Mouse (Mus musculus): Measurements from ENCODE around the gene Fancg. TPM values are rescaled to one million over a fixed set of nuclear protein-coding genes. Genes with fewer than 3 reads are reported as not detected.

The Fancg gene
- total RNA-seq, 2 experiments from 2014 or later: 11.7 to 14.9 TPM

DNA sequence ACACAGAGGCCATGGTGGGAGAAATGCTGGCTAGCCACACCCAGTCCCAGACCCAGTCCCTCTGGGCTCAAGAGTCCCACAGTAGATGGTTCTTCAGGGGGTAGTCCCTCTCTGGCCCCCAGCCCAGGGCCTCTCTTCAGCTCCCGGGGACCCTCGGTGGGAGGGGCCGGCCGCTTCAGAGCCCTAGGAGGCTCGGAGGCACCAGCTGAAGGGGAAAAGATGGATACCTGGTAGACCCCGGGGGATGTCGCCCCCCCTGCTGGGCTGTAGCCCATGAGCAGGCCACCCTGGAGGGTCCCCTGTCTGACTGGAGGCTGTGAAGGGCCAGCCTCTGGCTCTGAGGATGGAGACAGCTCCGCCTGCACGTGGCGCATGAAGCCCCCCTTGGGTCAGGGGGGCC is 26.1 kb upstream of the Fancg start:
- no peak for DNase-seq (ENCODE audit: low spot score in 2 of 2)

DNA sequence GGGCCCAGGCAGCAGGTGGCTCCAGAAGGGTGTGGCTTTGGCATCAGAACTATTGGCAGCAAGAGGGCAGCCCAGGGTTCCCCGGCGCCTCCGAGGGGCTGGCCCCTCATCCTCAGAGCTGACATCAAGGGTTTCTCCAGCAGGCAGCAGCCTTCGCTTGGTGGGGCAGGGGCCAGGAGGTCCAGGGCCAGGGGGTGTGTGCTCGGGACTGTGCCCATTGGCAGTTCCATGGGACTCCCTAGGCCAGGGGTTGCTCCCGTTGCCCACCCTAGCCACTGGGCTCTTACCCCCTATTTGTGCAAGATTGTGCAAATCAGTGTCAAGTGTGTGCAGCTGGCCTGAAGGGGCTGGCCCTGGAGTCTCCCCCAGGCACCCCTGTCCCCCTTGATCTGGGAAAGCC is 25.5 kb upstream of the Fancg start:
- DNase-seq (ENCODE audit: low spot score in 2 of 2): no peak

DNA sequence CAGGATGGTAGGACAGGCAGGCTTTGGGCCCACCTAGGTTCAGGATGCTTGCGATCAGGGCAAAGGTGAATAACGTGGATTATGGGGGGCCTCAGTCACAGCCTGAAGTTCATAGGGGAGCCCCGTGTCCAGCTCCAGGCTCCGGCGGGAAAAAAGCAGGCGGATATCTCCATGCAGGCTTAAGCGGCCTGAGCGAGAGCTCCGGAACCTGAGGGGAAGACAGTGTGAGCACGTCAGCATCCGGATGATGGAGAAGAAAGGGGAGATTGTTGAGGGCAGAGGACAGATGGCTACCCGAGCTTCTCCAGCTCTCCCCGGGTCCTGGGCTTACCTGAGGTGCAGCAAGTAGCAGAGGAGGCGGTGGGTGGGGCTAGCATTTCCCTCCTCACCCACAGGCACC is 23.2 kb upstream of the Fancg start:
- no peak for DNase-seq (ENCODE audit: low spot score in 2 of 2)

DNA sequence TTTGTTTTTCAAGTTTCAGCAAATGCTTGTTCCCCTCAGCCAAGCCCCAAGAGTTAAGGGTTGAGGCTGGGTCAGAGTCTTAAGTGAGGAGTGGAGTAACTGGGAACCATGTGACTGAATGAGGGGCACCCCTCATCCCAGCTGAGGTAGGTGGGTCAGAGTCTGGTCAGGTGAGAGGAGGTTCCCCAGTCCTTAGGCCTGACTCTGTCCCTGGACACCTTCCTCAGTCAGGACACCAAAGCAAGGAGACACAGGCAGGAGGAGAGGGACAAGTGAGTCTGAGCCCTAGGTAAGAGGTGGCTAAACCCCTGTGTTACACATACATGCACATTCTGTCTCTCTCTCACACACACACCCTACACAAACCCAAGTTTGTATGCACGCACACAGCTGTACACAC is 22.2 kb upstream of the Fancg start:
- DNase-seq (ENCODE audit: low spot score in 2 of 2): no peak

DNA sequence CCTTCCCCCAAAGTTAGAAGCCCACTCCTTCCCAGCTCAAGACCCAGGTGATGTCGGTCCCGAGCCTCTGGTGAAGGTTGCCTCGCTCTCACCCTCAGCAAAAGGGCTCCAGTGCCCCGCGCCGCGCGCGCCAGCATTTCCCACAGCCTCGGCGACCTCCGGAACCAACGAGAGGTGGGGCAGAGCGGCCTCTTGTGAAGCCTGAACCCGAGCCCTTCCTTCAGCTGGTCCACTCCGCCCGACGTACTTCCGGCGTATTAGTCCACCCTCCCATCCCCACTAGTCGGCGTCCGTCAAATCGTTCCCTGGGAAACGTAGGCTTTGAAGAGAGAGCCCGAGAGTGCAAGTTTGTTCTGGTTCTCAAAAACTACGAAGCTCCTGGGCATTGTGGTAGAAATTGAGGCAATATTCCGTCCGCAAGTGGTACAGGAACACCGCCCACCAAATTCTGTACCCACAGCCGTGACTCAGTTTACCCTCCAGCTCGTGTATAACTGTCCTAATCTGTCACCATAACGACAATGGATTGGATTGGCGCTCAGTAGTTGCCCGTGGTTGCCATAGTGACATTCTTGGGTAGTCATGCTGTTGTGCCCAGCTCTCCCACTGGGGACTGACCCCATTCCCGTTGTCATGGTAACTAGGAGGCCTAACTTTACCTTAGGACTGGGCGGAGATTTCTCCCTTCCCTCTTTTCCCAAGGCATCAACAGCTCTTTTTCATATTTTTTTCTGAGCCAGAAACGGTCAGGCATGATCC is 21.1 kb upstream of the Fancg start, which contains the start of gene Stoml2:
Gene Stoml2, minus strand, starts transcription at position 474 of the 759 bp plus-strand sequence.
- DNase-seq (ENCODE audit: low spot score in 2 of 2): peak; percentile 77 to 89

DNA sequence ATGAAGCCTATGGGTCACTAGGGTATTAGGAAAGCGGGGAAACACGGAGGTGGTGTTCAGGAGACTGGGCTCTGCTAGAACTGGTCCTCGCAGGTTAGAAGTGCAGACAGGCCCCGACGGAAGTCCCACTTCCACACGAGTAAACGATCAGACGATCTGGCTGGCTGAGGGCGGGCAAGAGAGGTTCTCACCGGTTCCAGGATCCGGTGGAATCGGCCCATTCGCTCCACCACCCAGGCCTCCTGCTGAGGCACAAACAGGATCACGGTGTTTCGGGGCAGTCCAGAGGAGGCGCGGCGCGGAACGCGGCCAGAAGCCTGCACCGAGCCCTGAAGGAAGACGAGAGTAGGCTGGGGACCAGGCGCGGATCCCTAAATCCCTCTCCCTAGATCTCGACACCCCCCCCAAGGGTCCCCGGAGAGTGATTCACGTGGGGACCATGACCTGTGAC is 20.5 kb upstream of the Fancg start:
- DNase-seq (ENCODE audit: low spot score in 2 of 2): no peak

DNA sequence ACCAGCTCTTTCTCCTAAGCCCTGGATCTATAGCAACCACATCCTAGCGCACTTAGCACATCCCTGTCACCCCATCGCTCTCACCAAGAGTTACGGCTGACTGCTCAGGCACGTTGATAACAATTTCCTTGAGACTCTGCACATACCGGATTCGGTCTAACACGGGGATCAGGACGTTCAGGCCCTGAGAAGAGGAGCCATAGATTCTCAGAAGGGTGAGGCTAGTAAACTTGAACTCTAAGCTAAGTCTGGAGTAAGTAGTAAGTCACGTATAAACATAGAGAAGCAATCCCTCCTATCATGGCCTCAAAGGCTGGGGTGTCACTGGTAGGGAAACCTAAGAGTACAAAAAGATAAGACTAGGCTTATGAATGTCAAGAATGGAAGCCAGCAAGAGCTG is 20.0 kb upstream of the Fancg start:
- DNase-seq (ENCODE audit: low spot score in 2 of 2): no peak

DNA sequence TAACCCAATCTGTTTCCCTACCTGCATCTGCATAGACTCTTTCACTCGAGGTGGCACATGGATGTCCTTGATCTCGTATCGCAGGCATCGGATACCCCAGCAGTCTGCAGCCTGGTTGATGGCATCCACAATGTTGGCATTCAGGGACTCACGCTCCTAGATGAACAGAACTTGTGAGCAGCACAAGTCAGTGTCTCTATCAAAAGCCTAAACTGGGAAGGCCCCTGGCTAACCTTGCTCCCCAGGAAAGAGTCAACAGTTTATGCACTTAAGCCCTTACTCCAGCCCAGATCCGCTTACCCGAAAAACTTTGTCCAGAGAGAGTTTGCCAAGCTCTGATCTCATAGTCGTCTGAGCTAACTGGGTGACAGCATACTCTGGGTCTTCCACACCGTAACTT is 19.4 kb upstream of the Fancg start:
- no peak for DNase-seq (ENCODE audit: low spot score in 2 of 2)

DNA sequence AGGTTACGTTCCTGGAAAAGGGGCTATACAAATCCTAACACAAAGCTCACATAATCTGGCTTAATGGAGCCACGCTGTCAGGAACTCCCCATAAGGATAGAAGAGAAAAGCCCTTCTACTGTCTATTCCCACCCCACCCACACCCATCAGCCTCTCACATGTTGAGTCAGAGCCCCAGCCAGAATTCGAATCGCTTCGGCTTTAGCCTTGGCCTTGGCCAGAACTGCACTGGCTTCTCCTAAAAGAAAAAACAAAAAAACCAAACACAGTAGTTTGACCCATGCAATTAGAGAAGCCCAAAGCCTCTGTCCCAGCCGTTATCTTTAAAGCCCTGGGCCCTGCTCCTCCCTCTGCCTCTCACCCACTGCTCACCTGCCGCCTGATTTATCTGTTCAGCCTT is 18.8 kb upstream of the Fancg start:
- DNase-seq (ENCODE audit: low spot score in 2 of 2): no peak

DNA sequence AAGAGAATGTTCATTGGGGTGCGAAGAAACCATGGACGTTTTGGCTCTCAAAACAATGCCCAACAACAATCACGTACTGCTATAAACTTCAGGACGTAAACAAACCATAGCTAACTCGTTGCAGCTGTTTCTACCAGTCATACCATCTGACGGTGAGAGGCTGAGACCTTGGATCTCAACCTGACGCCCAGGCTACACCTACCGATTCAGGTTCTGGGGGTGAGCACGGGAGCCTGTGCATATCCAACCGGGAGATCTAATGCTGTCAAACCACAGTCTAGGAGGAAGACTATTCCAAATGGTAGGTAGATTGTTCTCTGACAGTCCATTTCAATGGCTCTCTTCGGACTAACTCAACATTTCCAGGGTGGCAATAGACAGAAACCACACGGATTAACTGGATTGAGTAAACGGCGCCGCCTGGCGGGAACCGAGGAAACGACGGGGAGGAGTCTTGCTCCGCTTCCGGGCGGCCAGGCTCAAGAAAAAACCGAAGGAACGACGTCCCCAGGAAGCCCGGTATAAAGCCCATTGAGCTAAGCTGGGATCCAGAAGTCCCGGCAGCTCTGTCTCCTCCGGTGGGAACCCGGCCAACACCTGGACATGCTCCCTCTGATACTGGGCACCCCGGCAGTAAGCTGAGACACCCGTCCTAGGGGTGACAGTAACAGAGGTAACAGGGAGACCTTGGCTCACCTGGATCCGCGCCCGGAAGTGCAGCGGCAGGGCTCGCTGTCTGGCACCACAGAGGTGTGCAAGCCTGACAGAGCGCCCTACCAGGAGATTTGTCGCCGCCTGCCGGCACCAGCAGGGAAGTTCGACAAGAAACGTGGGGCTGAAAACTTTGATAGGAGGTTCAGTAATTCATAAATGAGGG is 15.0 kb upstream of the Fancg start, which contains the start of gene Pigo:
Gene Pigo, minus strand, starts transcription at position 736 of the 877 bp plus-strand sequence.
- DNase-seq (ENCODE audit: low spot score in 2 of 2): peak; percentile 93

DNA sequence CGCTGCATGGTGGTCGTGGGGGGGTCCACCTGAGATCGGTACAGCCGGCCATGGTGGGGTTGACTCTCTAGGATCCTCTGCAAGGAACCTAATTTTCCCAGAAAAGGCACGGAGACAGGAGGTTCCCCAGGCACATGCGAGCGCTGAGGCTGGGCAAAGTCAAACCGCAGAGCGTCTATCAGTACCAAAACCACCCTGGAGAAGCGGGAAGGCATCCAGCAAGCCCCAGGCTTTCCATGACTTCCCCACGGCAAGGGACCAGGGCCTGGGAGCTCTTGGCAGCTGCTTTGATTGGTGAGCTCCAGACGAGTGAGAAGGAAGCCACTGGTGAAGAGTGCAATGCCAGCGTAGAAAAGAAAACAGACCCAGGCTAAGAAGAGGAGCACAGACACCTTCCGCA is 14.4 kb upstream of the Fancg start:
- no peak for DNase-seq (ENCODE audit: low spot score in 2 of 2)

DNA sequence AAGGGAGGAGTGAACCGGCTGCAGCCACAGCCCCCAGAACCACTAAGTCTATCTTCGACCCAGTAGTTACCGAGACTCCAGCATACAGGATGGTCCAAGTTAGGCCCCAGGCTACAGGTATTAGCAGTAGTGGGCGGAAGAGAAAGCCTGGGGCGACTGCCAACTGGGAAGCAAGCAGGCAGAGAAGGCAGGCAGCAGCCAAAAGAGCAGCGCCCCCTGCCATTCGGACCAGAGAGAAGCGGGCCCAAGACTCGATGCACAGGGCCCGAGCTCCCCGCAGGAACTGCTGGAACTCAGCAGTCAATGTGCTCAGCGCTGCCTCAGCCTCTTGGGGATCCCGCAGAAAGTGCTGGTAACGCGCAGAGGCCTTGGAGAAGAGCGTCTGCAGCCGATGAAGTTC is 11.0 kb upstream of the Fancg start:
- DNase-seq (ENCODE audit: low spot score in 2 of 2): no peak

DNA sequence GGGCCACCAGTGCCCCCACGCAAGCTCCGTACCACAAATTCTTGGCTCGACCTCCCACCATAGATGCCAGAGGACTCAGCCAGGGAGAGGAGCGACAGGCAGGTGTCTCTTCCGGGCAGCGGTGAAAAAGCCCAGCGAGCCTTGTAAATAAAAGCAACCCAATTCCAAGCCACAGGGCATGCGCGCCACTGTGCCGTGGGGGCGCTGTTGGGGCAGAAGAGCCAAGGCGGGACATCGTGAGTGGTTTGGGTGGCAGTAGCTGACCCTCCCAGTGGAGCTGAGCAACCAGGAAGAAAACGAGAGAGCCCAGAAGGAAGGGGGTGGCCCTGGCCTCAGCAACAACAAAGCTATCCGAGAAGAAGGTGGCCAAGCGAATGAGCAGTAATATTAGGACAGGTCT is 10.6 kb upstream of the Fancg start:
- DNase-seq (ENCODE audit: low spot score in 2 of 2): no peak

DNA sequence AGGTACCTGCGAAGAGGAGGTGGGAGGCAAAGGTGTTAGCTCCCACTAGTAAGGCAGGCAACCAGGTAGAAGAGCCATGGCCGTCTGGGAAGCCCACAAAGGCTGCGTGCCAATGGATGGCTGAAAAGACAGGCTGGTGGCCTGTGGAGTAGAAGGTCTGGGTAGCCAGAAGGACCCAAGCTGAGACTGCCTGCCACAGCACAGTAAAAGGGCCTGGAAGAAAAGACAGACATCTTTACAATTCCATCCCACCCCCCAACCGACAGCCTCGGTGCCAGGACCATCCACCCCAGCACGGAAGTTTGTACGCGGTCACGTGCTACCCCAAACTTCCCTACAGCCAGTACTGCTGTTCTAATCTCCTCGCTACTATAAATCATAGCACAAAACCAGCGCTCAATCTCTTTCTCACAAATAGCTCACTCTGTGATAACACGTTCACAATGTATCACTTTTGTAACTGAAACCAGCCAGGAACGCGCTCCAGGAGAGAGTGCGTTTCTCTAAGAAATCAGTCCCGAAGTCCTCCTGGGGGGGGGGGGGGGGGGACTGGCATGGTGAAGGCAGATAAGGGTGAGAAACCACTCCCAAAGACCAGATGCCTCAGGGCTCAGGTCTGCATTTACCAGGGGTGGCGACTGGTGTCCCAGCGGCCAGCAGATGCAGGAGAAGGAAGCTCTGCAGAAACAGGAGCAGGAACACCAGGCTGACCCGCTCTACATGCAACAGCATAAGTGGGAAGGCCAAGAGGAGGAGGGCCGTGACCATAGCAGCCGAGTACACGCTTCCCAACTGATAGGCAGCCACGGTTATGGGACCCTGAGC is 9.5 kb upstream of the Fancg start:
- no peak for DNase-seq (ENCODE audit: low spot score in 2 of 2)

DNA sequence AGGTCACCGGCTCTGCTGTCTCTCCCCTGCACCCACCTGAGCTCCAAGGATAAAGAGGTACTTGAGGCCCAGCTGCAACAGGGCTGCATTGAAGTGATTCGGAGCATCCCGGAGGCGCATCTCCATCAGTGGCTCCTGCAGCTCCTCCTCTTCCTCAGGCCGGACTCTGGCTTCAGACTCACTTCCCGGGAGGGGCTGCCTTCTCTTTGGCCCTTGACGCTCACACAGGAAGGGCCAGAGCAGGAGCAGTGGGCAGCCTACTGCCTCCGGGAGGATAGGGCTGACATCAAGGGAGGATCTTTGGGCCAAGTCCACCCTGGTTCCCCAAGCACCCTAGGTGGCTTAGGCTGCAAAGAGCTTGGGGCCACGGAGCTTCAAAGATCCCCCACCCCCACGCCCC is 8.9 kb upstream of the Fancg start:
- DNase-seq (ENCODE audit: low spot score in 2 of 2): no peak

DNA sequence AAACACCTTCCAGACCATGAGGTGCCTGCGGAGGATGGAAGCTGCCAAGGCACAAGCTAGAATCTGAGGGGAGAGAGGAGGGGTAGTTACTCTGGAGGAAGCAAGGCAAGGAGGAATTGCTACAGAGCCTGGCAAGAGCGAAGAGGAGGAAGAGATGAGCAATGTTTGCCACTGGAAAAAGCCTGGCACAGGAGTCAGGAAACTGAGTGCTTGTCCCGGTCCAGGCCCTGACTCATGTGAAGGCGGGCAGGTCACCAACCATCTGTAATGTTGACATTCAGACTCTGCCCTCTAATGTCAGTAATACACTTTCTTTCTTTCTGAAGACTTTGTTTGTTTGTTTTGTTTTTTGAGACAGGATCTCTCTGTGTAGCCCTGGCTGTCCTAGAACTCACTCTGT is 7.8 kb upstream of the Fancg start:
- DNase-seq (ENCODE audit: low spot score in 2 of 2): no peak

DNA sequence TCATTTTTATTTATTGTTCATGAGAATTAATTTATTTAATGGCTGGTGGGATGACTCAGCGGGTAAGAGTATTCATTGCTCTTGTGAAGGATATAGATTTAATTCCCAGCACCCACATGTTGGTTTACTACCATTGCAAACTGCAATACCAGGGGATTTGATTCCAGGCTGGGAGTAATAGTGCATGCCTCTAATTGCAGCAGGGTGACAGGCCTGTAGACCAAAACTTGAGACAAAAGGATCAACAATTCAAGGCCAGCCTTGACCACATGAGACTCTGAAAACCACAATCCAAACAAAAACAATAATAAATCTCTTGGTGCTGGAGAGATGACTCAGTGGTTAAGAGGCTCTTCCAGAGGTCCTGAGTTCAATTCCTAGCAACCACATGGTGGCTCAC is 1.8 kb upstream of the Fancg start:
- DNase-seq (ENCODE audit: low spot score in 2 of 2): no peak

DNA sequence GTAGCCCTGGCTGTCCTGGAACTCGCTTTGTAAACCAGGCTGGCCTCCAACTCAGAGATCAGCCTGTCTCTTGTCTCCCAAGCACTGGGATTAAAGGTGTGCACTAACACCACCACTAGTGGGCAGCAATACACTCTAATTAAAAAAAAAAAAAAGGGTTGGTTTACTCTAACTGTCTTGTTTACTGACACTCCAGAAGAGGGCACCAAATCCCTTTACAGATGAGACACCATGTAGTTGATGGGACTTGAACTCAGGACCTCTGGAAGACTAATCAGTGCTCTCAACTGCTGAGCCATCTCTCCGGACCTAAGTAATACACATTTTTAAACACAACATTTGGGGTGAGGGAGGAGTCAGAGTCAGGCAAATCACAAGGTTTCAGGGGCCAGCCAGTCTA is 4.5 kb downstream of the Fancg start:
- no peak for DNase-seq (ENCODE audit: low spot score in 2 of 2)

DNA sequence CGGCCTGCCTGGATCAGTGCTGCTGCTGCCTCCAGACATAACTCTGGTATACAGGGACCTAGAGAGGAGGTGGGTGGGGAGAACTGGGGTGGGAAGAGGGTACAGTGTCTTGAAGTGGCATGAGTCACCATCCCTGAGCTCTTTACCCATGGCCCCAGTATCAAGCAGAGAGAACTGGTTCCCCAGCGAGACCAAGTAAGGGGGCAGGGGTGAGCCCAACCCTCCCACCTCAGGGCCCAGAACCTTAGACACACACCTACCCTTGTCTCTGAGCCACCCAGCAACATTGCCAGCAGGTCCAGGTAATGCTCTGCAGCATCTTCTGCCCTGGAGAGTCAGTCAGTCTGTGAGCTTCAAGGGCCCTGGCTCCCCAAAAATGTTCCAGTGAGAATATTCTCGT is 5.4 kb downstream of the Fancg start:
- DNase-seq (ENCODE audit: low spot score in 2 of 2): no peak

DNA sequence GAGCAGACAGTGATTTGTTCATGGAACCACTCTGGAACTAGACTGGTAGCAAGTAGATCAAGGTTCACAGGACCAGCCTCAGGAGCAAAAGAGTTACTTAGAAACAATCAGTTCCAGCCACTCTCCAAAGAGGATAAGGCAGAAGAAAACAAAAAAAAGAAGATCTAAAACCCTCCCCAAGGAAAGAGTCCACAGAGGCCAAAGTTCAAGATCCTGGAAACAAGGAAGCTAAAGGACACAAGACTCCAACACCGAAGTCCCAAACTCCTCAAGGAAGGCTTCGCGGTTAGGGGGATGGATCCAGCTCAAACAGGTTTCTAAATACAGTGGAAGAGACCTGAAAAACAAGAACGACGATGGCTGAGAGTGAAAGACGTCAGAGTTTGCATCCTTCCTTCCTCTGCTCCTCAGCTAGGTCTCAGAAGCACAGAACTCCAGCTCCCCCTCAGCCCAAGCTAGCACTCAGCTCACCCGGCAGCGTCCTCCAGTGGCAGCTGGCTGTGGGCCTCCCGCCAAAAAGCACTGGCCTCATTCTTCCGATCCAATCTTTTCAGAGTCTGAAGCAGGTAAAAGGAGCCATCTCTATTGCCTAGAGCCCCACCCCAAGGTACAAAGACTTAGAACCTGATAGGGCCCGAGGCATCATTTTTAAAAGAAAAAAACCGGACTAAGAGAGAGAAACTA is 7.4 kb downstream of the Fancg start:
- no peak for DNase-seq (ENCODE audit: low spot score in 2 of 2)

DNA sequence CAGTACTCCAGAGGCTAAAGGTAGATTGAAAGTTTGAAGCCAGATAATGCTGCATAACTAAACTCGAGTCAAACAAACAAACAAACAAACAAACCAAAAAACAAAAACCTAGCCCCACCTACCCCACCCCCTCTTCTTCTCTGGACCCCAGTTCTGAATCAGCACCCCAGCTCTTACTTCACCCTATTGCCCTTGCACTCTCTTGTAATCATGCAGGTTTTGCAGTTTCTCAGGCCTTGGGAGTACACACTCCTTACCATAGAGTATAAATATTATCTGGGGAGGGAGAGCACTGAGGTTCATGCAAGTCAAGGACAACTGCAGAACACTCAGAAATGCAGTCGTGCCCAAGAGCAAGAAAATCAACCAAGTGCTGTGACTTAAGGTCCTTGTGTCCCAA is 9.0 kb downstream of the Fancg start:
- DNase-seq (ENCODE audit: low spot score in 2 of 2): no peak

Measured in adrenal gland, postnatal 4 days (tissue).